Mouse (Mus musculus) megakaryocyte, embryonic 14.5 days (primary cell): ENCODE results near the gene Add1.

Experiments used
- FLI1 ChIP-seq: IDR thresholded peaks from 2 replicates; pipeline ENCODE4 v1.6.1; 2012; ENCODE audit warnings: low read length, inconsistent platforms, mixed read lengths
- GATA1 ChIP-seq: IDR thresholded peaks from 3 replicates; pipeline ENCODE4 v1.6.1; 2012; ENCODE audit warnings: mixed read lengths, low read length, inconsistent platforms, borderline replicate concordance

GRCm38 (mm10) chr5:34635665-34636192 is 62.3 kb downstream of the Add1 start:
- no peak for TF ChIP-seq GATA1
- TF ChIP-seq FLI1: no peak
